In genomic region chr11:102770662-102771435, GRCm38 (mm10) we compare ENCODE assay signal across 12 mouse cellular contexts. TPM values are rescaled to one million over a fixed set of nuclear protein-coding genes. Genes with fewer than 3 reads are reported as not detected.
DNase-seq lines count a peak whose midpoint lies in the region; ATAC-seq and TF ChIP-seq lines count a peak whose summit lies in the region.
"Had no signal": no experiment of that assay in that cellular context is flagged by ENCODE, and none has a peak within 500 bp of the region (broad histone marks: within the 10 kb centered on the region; RNA-seq: fewer than 3 reads in every experiment).

No protein-coding gene starts in this region.

- H3K79me2 ChIP-seq in myocyte (ENCODE audit: control insufficient read depth, insufficient read depth): no peaks in the 10 kb centered on the region

- no peak for ATAC-seq in heart, embryonic 11.5 days (replicated peaks; ENCODE audit: insufficient number of reproducible peaks, low FRiP score, low TSS enrichment)
- ATAC-seq in midbrain, embryonic 12.5 days (ENCODE audit: low FRiP score, low read depth): no peak
- ATAC-seq in midbrain, embryonic 15.5 days (replicated peaks): no peak

- H3ac ChIP-seq in myocyte (ENCODE audit: control insufficient read depth, insufficient read length): no peak overlapping the region

- WGBS in heart, embryonic 11.5 days (ENCODE audit: insufficient replicate concordance): 29% methylated on average over 15 of the region's 15 CpGs
- WGBS in midbrain, embryonic 12.5 days: 49% methylated on average over 15 of the region's 15 CpGs
- whole genome bisulfite sequencing in midbrain, embryonic 15.5 days: 55% methylated on average over 15 of the region's 15 CpGs
- 39% methylated on average over 15 of the region's 15 CpGs for WGBS in embryonic facial prominence, embryonic 10.5 days

- no peak for TF ChIP-seq POLR2A in myocyte (IDR thresholded peaks at IDR 0.05; ENCODE audit: insufficient read length, low read depth)

- peak overlapping the region; percentile 54 for H3K27ac ChIP-seq in heart, embryonic 11.5 days (ENCODE audit: low read depth, low read length)
- peak overlapping the region; percentile 46 for H3K27ac ChIP-seq in midbrain, embryonic 12.5 days (replicated peaks)
- H3K27ac ChIP-seq in midbrain, embryonic 15.5 days: no peak overlapping the region
- peak overlapping the region; percentile 68 for H3K27ac ChIP-seq in embryonic facial prominence, embryonic 10.5 days (replicated peaks)
- H3K27ac ChIP-seq: neural tube, embryonic 12.5 days had no signal

- H3K4me3 ChIP-seq in heart, embryonic 11.5 days (ENCODE audit: low read depth, low read length): no peak overlapping the region
- H3K4me3 ChIP-seq in midbrain, embryonic 12.5 days: no peak overlapping the region
- H3K4me3 ChIP-seq in midbrain, embryonic 15.5 days: no peak overlapping the region
- H3K4me3 ChIP-seq in embryonic facial prominence, embryonic 10.5 days: 0 out of 2 replicates have a peak overlapping the region, but pooled peaks have one; percentile 37
- H3K4me3 ChIP-seq in myocyte: no peak overlapping the region
- H3K4me3 ChIP-seq: neural tube, embryonic 12.5 days had no signal

- intact Hi-C loops in heart, postnatal 36 days (cut with DNase I): loop anchor here (5.0 kb wide), 1 partner anchor 221 kb away; no protein-coding TSS in a partner anchor

- no peak for DNase-seq in heart, postnatal 36 days
- DNase-seq in embryonic facial prominence, embryonic 10.5 days (ENCODE audit: low spot score): peak; percentile 47
- DNase-seq in frontal cortex, adult 2 months (ENCODE audit: extremely low spot score in 1 of 2, low spot score in 1 of 2): no peak
- no peak for DNase-seq in thymus, postnatal 25 days
- DNase-seq: kidney, adult 18-20 months; left cerebral cortex, postnatal 4 days; lung, postnatal 36 days had no signal

- H3K27me3 ChIP-seq in heart, embryonic 11.5 days (ENCODE audit: control insufficient read depth, insufficient read depth, low read length): peaks cover 16% of the 10 kb centered on the region
- H3K27me3 ChIP-seq in midbrain, embryonic 12.5 days: peaks cover 13% of the 10 kb centered on the region; the same call in 1 of the 2 replicates
- no peaks in the 10 kb centered on the region for H3K27me3 ChIP-seq in midbrain, embryonic 15.5 days (replicated peaks)
- H3K27me3 ChIP-seq in embryonic facial prominence, embryonic 10.5 days (replicated peaks; ENCODE audit: low read depth, poor library complexity, severe bottlenecking): peaks cover 21% of the 10 kb centered on the region
- H3K27me3 ChIP-seq in myocyte (ENCODE audit: control insufficient read depth, insufficient read depth, insufficient read length): no peaks in the 10 kb centered on the region
- H3K27me3 ChIP-seq: neural tube, embryonic 12.5 days had no signal

- H3K4me1 ChIP-seq in heart, embryonic 11.5 days (ENCODE audit: control insufficient read depth, insufficient read depth, low read length): peaks cover 20% of the 10 kb centered on the region
- H3K4me1 ChIP-seq in midbrain, embryonic 12.5 days: peaks cover 61% of the 10 kb centered on the region
- H3K4me1 ChIP-seq in midbrain, embryonic 15.5 days: peaks cover 47% of the 10 kb centered on the region
- H3K4me1 ChIP-seq in embryonic facial prominence, embryonic 10.5 days: peaks cover 83% of the 10 kb centered on the region

- H3K36me3 ChIP-seq in heart, embryonic 11.5 days (ENCODE audit: control insufficient read depth, insufficient read depth, low read length): no peaks in the 10 kb centered on the region
- no peaks in the 10 kb centered on the region for H3K36me3 ChIP-seq in midbrain, embryonic 12.5 days
- 0 out of 2 replicates have a peak, but pooled peaks cover 2% of the 10 kb centered on the region for H3K36me3 ChIP-seq in midbrain, embryonic 15.5 days (replicated peaks)
- H3K36me3 ChIP-seq in embryonic facial prominence, embryonic 10.5 days (replicated peaks): peaks cover 3% of the 10 kb centered on the region
- H3K36me3 ChIP-seq in myocyte (ENCODE audit: control insufficient read depth, insufficient read depth): no peaks in the 10 kb centered on the region
- H3K36me3 ChIP-seq: neural tube, embryonic 12.5 days had no signal

- peak overlapping the region; percentile 22 for H3K4me2 ChIP-seq in heart, embryonic 11.5 days
- H3K4me2 ChIP-seq in midbrain, embryonic 12.5 days (replicated peaks): no peak overlapping the region
- no peak overlapping the region for H3K4me2 ChIP-seq in midbrain, embryonic 15.5 days
- peak overlapping the region; percentile 6 for H3K4me2 ChIP-seq in myocyte (ENCODE audit: low read depth)
- H3K4me2 ChIP-seq: neural tube, embryonic 12.5 days had no signal

- no peaks in the 10 kb centered on the region for H3K9me3 ChIP-seq in heart, embryonic 11.5 days (replicated peaks; ENCODE audit: control insufficient read depth, low read length)
- H3K9me3 ChIP-seq in midbrain, embryonic 12.5 days: no peaks in the 10 kb centered on the region
- no peaks in the 10 kb centered on the region for H3K9me3 ChIP-seq in midbrain, embryonic 15.5 days
- H3K9me3 ChIP-seq in embryonic facial prominence, embryonic 10.5 days: no peaks in the 10 kb centered on the region
- H3K9me3 ChIP-seq: neural tube, embryonic 12.5 days had no signal

- H3K9ac ChIP-seq in heart, embryonic 11.5 days (ENCODE audit: low read depth, low read length): peak overlapping the region; percentile 40; the same call in 1 of the 2 replicates
- no peak overlapping the region; the same call in 1 of the 2 replicates for H3K9ac ChIP-seq in midbrain, embryonic 12.5 days (replicated peaks)
- no peak overlapping the region for H3K9ac ChIP-seq in midbrain, embryonic 15.5 days

TF ChIP-seq in myocyte, 11 proteins besides CTCF, POLR2A, EP300 and RAD21:
- no peak for TF ChIP-seq CEBPB (IDR thresholded peaks at IDR 0.05; ENCODE audit: insufficient read depth, poor library complexity, severe bottlenecking)
- peak in 1 of 3 experiments; percentile 47 for TF ChIP-seq MYOD1 (IDR thresholded peaks at IDR 0.05; ENCODE audit: control insufficient read depth in 1 of 3, insufficient read length in 2 of 3, low read depth in 2 of 3)
- TF ChIP-seq MYOG (IDR thresholded peaks at IDR 0.05; ENCODE audit: control insufficient read depth in 1 of 3, insufficient read depth in 1 of 3, insufficient read length in 2 of 3, low read depth in 2 of 3): peak in 2 of 3 experiments; percentile 5 to 69
- TF ChIP-seq E2F4 (IDR thresholded peaks at IDR 0.05; ENCODE audit: insufficient read depth): no peak

RNA-seq across cellular contexts. Expression of gene Adam11, which starts 9.6 kb away (rescaled TPM):
- 5.4 and 6.7 TPM in 2 replicates for polyA plus RNA-seq in heart, embryonic 11.5 days (2014; fragmentation: Nextera tagmentation; extraction: Ambion mirVana)
- 1 to 10 TPM; 4.1 to 6.2 TPM for total RNA-seq in heart, postnatal 36 days (2021)
- polyA plus RNA-seq in midbrain, embryonic 12.5 days (2016; fragmentation: Nextera tagmentation; extraction: Ambion mirVana): 24.1 and 28.8 TPM in 2 replicates
- 34.4 and 40.4 TPM in 2 replicates for polyA plus RNA-seq in midbrain, embryonic 15.5 days (2015; fragmentation: Nextera tagmentation; extraction: Ambion mirVana)
- polyA plus RNA-seq in embryonic facial prominence, embryonic 10.5 days (2016; fragmentation: Nextera tagmentation; extraction: Ambion mirVana): 16.3 and 21.0 TPM in 2 replicates
- polyA plus RNA-seq in myocyte (2012; fragmentation: generic; extraction: Trizol): 0.19 TPM
- 83.8 and 92.2 TPM in 2 replicates for polyA plus RNA-seq in frontal cortex, adult 2 months (2012; rRNA removed)

RNA-seq across cellular contexts. Expression of gene Gjc1, which starts 48.7 kb away (rescaled TPM):
- 56.6 and 59.7 TPM in 2 replicates for polyA plus RNA-seq in heart, embryonic 11.5 days (2014; fragmentation: Nextera tagmentation; extraction: Ambion mirVana)
- 10 to 100 TPM; 23.6 to 33.0 TPM for total RNA-seq in heart, postnatal 36 days (2021)
- 79.0 and 87.1 TPM in 2 replicates for polyA plus RNA-seq in midbrain, embryonic 12.5 days (2016; fragmentation: Nextera tagmentation; extraction: Ambion mirVana)
- polyA plus RNA-seq in midbrain, embryonic 15.5 days (2015; fragmentation: Nextera tagmentation; extraction: Ambion mirVana): 36.9 TPM in 2 replicates
- 80.7 and 89.6 TPM in 2 replicates for polyA plus RNA-seq in embryonic facial prominence, embryonic 10.5 days (2016; fragmentation: Nextera tagmentation; extraction: Ambion mirVana)
- 10.3 TPM for polyA plus RNA-seq in myocyte (2012; fragmentation: generic; extraction: Trizol)
- polyA plus RNA-seq in frontal cortex, adult 2 months (2012; rRNA removed): 6.9 and 8.1 TPM in 2 replicates

Comparison
In these comparisons a context has a peak if more than half of its experiments do, and no peak if none do; other contexts are left out.
1. H3K4me2 ChIP-seq: peak in heart, embryonic 11.5 days (single experiment) and myocyte (single experiment); none in midbrain, embryonic 12.5 days (single experiment) and midbrain, embryonic 15.5 days (single experiment).